Mouse (Mus musculus) heart, postnatal 4 days (tissue): ENCODE data around the gene Myl9. TPM values are rescaled to one million over a fixed set of nuclear protein-coding genes. Genes with fewer than 3 reads are reported as not detected.

ENCODE experiments used
- DNase-seq: peaks from one replicate; pipeline ENCODE4 v3.0.0; 2021
- total RNA-seq, 2 experiments: library from RNA; stranded (reverse); gene quantifications; 2 replicates each; pipeline ENCODE4 v1.2.3; 2021

Myl9 gene
- total RNA-seq, 2 experiments from 2014 or later: 1,178 to 1,267 TPM

DNA sequence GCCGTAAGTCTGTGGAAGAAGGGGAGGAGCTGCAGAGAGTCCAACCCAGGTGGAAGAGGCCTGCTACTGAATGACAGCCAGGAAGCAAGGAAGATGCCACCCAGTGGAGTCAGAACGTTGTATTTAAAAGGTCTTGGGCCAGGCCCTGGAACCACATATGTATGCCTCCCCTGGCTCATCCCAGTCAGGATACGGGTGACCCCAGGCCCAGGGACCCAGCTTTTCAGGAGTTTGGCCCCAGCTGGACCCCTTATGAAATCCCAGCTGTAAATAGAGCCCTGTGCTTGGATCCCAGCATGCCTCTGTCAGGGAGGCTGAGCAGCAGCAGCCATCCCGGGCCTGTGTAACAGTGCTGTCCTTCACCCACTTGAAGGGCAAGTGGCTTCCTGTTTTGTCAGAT is 10.5 kb upstream of the Myl9 start:
- DNase-seq: no peak

DNA sequence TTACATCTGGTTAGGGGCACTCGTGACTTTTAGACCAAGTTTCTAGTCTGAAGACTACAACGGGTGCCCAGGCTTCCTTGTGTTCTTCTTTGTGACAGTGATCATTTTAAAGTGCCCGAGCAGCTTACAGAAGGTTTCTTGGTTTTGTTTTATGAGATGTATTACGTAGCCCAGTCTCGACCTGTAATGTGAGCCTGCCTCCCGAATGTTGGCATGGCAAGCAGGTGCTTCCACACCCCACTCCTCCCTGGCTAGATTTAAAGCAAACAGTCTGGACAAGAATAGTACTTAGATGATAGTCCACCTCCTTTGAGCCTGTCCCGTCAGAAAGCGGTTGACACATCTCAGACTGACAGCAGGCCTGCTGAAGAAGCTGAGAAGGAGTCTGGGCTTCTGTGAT is 9.6 kb upstream of the Myl9 start:
- no peak for DNase-seq

DNA sequence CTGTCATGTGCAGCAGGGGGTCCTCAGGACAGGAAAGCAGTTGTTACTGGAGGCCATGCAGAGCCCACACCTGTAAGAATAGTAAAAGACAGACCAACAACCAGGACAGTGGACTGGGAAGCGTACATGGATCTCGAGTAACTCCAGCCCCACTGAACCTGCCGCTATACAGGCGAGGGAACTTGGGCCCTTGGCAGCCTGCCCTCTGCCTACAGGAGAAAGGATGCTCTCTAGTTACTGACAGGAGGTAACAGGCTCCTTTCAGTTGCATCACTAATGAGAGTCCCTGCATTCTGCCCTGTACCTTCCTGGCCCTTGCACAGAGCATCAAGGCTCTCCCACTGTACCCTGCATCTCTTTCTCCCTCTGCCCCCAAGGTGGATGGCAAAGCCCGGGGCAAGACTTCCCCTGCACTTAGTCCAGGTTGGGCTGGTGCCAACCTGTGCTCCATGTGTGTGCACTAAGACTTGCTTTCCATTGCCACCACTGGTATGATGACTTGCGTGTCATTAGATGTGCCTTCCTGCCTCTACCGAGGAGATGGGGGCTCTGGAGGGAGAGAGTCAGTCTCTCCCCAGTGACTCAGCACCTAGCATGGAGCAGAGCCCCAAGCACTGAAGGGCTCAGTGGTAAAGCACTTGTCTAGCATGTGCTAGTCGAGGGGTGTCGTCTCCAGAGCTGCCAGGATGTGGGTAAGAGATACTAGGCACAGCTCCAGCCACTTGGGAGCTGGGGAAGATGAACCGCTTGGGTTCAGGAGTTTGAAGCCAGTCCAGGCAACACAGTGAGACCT is 8.8 kb upstream of the Myl9 start:
- no peak for DNase-seq

DNA sequence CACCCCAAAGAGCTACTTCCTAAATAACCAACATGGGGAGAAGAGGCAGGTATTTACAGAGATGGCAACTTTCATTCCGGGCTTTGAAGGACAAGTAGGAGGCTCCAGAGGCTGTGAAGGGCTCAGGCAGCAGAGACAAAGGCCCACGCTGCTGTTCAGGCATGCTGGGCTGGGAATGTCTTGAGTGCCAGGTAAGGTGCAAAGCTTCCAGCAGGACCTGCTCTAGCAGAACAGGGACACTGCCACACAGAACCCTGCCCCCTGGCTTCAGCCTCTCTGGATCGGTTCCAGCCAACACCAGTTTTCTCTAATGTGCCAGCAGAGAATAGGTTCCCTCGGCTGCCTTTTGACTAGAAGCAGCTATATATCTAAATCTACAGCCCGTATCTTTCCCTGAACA is 8.1 kb upstream of the Myl9 start:
- DNase-seq: no peak

DNA sequence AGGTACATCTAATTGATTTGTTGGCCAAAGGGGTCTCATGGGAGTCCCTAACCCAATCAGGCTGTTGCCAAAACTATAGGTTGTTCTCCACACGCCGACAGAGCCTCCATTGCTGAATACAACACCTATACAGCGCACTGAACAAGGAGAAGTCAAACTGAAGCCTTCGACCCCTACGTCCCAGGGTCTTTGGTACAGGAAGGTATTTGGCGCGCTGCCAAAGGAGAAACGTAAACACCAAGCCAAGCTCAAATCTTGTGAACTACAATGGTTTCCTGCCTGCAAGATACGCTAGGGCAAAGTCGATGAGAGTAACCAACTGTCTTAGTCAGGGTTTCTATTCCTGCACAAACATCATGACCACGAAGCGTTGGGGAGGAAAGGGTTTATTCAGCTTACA is 5.9 kb upstream of the Myl9 start:
- DNase-seq: no peak

DNA sequence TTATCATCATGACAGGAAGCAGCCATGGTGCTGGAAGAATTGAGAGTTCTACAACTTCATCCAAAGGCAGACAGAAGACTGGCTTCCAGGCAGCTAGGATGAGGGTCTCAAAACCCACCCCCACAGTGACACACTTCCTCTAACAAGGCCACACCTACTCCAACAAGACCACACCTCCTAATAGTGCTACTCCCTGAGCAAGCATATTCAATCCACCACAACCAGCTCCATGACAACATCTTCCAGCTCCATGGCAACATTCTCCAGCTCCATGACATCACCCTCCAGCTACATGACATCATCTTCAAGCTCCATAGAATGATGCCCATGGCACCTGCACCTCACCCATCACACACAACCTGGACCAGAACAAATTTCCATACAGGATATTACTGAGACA is 1.8 kb upstream of the Myl9 start:
- DNase-seq: no peak

DNA sequence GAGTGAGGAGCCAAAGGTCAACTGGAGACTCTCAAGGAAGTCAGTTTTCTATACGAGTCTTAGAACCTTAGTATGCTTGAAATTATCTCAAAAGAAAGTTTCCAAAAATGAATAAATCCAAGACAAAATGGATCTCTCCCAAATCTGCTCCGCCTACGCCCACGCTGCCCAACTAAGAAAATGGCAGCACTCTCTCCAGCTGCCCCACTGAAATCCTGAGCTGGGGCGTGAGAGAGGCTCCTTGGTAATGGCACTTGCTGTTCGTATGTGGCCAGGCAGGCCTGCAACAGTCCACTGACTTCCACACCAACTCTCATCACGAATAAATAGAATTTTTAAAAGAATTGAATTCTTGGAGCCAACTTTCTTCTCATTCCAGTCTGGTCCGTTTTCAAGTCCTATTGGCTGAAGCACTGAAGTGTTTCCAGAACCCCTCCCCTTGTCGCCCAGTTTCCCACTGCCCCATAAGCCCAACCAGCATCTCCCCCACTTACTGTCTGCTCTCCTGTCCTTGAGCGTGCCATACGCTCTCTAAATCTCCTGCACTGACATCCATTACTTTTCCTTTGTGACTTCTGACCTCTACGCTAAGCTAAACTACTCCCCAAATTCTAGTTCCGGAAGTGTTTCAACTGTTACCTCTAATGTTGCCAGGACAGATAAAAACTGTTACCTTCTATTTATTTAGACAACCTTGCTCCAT is 1.0 kb upstream of the Myl9 start:
- DNase-seq: no peak

DNA sequence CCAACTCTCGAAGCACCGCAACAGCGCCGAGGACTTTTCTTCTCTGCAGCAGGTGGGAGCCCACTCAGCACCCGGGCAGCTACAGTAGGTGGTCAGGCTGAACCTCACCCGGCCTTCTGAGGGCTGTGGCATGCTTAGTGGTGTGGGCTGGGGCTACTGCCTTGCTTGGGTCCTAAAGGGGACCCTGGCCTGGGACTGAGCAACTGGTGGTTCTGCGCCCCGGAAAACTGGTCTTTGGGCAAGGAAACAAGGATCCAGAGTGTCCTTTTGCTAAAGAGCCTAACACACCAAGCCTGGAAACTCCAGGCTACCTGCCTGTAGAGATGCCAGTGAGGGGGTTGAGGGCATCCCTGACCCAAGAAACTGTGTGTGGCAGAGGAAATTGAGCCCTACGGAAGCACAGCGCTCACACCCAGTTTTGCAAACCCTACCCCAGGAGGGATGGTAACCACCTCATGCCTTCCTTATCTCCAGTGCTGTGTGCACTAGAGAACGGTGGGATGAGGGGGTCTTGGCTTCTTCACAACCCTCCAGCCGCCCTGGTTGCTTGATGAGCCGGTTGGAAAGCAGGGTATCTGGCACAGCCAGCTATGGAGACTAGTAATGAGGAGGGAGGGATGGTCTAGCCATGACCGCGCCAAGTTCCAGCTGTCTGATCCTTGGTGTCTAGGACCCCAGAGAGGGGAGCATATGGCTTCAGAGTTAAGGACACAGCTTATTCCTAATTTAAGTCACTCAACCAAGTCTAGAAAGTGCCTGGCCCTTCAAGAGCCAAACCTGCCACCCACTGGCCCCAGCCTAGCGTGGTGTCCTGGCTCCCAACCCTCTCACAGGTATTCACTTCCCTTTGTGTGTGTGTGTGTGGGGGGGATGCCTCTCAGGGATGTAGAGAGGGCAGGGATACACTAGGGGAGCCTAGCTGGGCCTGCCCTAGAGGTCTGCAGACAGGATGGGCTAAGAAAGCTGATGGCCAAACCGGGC is 525 bp downstream of the Myl9 start:
- DNase-seq: no peak

DNA sequence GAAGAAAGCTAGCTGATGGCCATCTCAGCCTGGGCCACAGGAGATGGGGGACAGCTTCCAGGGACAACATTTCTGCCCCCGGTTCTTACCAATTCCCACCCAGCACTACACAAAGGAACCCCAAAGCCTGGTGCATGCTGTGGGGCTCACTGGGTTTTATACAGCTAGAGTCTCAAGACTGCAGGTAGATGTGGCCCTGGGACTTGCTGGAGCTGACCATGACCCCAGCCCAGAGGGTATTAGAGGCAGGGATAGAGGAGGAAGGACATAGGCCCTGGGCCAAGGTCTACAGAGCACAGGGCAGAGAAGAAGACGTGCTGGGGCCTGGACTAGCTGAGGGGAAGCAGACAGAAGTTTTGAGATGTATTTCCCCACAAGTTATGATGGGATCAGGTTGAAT is 1.7 kb downstream of the Myl9 start:
- DNase-seq: no peak

DNA sequence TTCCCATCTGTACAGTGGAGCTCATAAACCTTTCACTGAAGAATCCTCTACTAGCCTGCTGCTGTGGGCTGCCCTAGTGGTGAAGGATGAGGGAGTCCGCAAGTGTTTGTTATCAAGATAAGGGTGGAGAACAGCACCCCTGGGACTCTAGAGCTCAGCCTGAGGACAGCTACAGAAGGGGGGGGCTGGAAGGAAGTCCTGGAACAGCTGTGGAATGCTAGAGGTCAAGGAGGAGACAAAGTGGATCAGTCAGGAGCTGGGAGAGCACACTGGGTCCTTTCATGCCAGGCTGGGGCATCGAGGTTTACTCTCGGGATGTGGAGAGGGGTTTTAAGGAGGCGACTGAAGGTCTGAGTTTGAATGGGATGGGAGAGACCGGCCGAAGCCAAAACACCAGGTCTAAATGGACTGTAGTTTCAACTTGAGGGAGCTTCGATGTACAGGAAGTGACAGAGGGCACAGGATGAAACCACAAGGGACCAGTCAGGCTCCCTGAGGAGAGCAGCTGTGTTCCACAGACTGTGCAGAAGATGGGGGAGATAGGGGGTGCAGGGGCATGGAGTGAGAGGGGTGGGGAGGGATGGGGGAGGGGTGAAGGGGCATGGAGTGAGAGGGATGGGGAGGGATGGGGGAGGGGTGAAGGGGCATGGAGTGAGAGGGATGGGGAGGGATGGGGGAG is 2.2 kb downstream of the Myl9 start:
- DNase-seq: no peak

DNA sequence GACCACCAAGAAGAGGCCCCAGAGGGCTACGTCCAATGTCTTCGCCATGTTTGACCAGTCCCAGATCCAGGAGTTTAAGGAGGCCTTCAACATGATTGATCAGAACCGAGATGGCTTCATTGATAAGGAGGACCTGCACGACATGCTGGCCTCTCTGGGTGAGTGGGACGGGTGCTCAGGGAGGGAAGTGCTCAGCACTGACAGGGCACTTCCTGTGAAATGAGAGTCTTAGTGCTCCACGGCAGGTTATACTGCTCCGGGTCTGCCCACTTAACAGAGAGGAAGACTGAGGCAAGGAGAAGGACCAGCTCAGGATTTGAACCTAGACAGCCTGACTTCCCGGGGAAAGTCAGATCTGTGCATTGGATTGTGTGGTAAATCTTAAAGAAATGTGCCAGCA is 3.4 kb downstream of the Myl9 start:
- DNase-seq: no peak

DNA sequence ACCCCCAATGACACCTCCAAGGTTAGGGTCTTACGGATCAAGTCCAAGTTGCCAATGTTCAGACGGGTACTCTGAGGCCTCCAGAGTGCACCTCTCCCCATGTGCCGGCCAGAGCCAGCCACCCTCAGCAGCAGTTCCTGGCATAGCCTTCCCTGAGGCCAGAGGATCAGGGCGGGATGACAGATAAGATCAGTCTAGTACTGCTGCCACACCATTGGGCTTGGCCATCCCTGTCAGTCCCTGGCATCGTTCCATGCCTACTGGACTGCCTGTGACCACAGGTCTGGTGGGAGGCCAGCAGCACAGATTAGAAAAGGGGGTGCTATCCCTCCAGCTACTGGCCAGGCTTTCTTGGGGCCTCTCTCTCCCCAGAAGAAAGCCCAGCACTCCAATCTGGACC is 3.8 kb downstream of the Myl9 start:
- DNase-seq: peak; percentile 66

DNA sequence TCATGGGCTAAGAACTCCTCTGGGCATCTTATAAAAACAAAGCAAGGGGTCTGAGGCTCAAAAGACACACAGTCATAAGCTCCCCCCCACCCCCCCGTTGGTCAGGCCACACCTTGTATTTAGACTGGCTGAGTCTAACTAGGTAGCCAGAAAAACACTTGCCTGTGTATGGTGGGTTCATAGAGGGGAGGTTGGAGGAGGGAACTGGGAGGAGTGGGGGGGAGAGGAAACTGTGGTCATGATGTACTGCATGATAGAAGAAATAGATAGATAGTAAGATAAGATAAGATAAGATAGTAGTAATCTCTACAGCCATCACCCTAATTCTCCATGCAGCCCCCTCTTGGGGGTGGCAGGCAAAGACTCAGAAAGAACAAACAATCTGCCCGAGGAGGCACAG is 4.3 kb downstream of the Myl9 start:
- DNase-seq: no peak

DNA sequence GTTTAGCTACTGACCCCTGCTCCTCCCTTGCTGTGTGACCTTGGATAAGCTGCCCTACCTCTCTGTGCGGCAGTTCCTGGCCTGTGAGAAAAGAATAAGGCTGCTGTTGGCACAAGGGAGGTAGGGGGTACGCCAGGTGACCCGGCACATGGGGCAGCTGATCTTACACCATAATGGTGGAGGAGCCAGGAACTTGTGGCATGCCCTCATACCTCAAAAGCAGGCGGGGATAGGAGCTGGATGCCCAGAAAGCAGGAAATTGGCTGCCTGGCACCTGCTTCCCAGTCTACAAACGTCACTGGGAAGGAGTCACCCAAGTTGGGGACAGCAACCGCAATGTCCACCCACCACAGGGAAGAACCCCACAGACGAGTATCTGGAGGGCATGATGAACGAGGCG is 4.9 kb downstream of the Myl9 start:
- no peak for DNase-seq

DNA sequence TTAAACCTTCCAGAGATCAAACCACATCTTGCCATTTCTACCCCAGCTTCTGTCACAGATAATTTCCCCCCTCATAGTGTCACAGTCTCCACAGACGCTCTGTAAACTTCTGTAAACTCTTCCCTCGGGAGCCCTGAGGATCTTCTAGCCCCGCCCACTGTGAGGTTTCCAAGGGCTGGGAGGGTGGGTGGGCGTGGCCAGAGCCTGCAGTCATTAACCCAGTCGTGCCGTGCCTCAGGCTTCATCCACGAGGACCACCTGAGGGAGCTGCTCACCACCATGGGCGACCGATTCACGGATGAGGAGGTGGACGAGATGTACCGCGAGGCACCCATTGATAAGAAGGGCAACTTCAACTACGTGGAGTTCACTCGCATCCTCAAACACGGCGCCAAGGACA is 5.5 kb downstream of the Myl9 start:
- no peak for DNase-seq

DNA sequence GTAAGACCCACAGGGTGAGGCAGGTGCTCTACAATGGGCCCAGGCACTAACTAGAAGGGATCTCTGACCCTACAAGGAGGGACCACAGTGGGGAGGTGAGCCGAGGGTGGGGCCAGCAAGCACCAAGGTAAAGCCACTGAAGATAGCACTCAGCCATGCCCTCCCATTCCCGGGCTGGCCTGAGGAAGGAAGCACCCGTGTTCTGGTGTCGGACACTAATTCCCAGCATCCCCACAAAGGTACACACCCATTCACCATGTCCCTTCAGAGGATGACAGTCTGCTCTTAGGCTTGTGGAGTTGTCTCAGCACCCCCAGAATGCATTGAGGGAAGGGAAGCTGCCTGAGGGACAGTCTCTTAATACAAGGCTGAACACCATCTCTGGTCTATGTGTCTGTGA is 6.1 kb downstream of the Myl9 start:
- DNase-seq: no peak

DNA sequence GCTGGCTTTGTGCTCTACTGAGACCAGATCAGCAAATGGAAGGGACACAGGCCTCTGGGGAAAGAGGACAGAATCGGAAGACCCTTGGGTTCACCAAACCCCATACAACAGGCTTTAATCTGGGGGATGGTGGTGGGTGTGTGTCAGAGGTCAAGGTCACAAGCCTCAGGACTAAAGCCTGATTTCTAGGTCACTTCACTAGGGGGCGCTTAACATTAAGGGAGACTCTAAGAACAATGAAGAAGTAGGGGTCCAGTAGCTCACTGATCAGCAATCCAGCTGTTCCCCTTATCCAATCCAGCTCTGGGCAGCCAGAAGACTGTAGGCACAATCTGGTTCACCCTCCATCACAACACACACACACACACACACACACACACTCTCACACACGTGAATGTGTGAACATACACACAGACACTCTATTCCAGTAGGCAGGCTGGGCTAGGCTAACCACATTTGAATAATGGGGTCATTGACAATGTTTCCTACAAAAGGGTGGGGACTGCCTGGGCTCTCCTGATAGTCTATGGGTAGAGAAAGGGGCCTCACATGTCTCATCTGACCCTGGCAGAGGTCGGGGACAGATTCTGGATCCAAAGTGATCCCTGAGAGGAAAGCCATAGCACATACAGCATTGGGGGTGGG is 6.7 kb downstream of the Myl9 start:
- DNase-seq: no peak

DNA sequence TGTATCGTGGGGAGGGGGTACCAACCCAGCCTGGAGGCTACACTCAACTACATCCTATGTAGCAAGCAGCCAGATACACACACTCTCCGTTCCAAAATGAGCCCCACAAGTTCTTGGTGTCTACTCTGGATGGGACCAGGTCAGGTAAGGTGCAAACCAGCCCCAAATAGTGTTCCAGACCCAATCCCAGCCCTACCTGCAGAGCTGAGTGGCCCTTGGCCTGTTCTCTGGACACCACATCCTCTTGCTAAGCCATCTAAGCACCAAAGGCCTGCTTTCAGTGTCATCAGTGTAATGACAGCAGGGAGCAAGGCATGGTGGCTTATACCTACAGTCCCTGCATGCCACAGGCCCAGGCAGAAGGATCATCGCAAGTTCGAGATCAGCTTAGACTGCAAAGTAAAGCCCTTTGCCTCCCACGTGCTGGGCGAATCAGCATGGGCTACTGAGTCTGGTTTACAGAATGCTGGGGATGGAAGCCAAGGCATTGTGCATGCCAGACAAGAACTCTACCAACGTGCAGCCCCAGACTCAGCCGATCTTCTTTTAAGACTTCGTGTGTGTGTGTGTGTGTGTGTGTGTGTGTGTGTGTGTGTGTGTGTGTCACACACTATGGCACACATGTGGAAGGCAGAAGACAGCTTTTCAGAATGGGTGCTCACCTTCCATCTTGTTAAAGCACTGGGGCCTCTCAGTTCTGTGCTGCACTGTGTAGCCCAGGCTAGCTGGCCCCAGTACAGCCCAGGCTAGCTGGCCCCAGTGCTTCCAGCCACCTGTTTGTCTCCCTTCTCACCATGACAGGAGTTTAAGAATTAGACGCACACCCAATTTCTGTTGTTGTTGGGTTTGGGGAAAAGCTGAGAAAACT is 7.5 kb downstream of the Myl9 start:
- DNase-seq: peak; percentile 28

DNA sequence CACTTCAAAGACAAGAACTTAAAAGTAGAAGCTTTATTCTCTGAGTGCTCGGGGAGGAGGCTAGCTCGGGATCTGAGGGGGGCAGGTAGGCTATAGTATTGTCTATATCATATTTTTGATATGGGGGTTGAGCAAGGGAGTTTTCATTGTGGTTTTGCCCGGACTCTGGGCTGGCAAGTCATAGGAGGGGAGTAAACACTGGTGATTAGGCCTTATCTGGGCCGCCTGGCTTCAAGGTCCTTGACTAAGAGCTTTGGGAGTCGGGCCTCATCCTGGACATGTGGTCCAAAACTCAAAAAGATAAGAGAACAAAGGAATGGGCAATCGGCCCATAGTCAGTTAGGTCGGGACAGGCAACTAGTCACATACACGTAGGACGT is 8.1 kb downstream of the Myl9 start:
- peak; percentile 61 for DNase-seq

DNA sequence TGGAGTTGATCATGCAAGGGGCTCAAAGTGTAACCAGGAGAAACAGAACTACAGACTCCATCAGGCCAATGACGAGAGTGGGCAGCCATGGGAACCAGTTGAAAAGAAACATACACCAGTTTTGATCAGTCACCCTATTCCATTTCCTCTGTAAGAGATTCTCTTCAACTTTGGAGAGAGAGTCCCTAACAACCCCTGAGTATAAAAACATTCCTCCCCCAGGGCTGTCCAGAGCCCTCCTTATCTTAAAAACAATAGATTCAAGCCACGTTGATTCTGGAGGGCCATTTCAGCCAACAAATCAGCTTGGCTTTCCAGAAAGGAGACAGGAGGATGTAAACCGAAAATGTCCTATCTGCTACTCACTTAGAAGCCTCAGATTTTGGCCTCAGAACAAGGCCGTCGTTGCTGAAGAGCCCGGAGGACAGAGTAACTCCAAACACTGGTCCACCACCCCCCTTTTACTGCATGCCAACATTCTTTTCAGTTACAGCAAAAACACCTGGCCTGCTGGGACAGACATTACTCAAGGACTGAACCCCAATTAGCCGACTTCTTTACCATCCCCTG is 8.9 kb downstream of the Myl9 start:
- no peak for DNase-seq

DNA sequence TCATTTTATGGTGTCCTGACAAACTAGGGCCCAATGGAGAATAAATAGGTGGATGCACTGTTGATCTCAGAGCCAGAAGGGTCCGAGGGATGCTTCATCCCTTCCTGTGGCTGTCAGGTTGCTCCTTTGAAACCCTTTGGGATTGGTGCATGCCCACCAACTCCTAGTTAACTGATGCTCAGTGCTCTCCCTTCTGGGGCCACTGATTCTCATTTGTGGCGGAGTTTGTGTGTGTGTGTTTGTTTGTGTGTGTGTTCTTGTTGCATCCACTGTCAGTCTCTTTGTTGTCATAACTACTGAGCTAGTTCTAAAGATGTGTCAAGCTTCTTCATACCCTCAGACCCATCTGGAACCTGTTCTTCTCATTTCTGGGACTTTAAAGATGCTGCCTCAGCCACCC is 9.7 kb downstream of the Myl9 start:
- DNase-seq: no peak
